Mouse (Mus musculus) forebrain, postnatal 0 days (tissue): ENCODE data around the gene Fbxl14. TPM values are rescaled to one million over a fixed set of nuclear protein-coding genes. Genes with fewer than 3 reads are reported as not detected.

Experiments used
- ATAC-seq: fragments of 200-750 bp; cut with Nextera tagmentation; 2 replicates; pipeline ENCODE4 v1.8.0; 2017; ENCODE audit warnings: mild to moderate bottlenecking, moderate library complexity
- DNase-seq: peaks from one replicate; pipeline ENCODE4 v3.0.0-alpha.2; 2015
- H3K27ac ChIP-seq: fragments of 300-500 bp; sonication (generic); 2 replicates; pipeline ENCODE4 v1.5.1; 2014; ENCODE audit warnings: low read depth, mild to moderate bottlenecking, antibody characterized with exemption, low read length, moderate library complexity, mixed read lengths
- H3K27me3 ChIP-seq: fragments of 300-500 bp; sonication (generic); 2 replicates; pipeline ENCODE4 v1.6.1; 2014; ENCODE audit warnings: mild to moderate bottlenecking, low read length, mixed read lengths; ENCODE audit not compliant: insufficient read depth
- H3K36me3 ChIP-seq: fragments of 300-500 bp; sonication (generic); 2 replicates; pipeline ENCODE4 v1.6.1; 2014; ENCODE audit warnings: mild to moderate bottlenecking, moderate library complexity; ENCODE audit not compliant: insufficient read depth
- H3K4me1 ChIP-seq: fragments of 300-500 bp; sonication (generic); 2 replicates; pipeline ENCODE4 v1.6.1; 2014; ENCODE audit warnings: antibody characterized with exemption; ENCODE audit not compliant: insufficient read depth
- H3K4me2 ChIP-seq: fragments of 300-500 bp; sonication (generic); 2 replicates; pipeline ENCODE4 v1.6.1; 2014; ENCODE audit warnings: low read depth, mild to moderate bottlenecking, moderate library complexity
- H3K4me3 ChIP-seq: fragments of 300-500 bp; sonication (generic); 2 replicates; pipeline ENCODE4 v1.5.1; 2014; ENCODE audit warnings: low read depth, low read length, mixed read lengths
- H3K9ac ChIP-seq: fragments of 300-500 bp; sonication (generic); 2 replicates; pipeline ENCODE4 v1.6.1; 2014; ENCODE audit warnings: mild to moderate bottlenecking
- H3K9me3 ChIP-seq: fragments of 300-500 bp; sonication (generic); 2 replicates; pipeline ENCODE4 v1.6.1; 2016; ENCODE audit warnings: low read length
- CTCF ChIP-seq: sonication (generic); IDR thresholded peaks from 2 replicates; pipeline ENCODE4 v1.5.1; 2016; ENCODE audit warnings: antibody characterized with exemption, control low read depth, low read depth
- WGBS: fragments of 180-500 bp; shearing (Covaris S2); extraction: QIAGEN DNeasy Blood & Tissue Kit; methylation state at CpG from one replicate; pipeline ENCODE4 v1.1.7; 2014; 5-methylcytosine and 5-hydroxymethylcytosine counted together
- polyA plus RNA-seq: library from polyadenylated mRNA; unstranded; fragments of >200 nt; fragmentation: Nextera tagmentation; extraction: Ambion mirVana; gene quantifications from 2 replicates; pipeline ENCODE4 v1.2.1, GENCODE M21; 2015
- total RNA-seq: library from RNA; depleted of rRNA; stranded (reverse); fragments of >200 nt; gene quantifications from 2 replicates; pipeline ENCODE4 v1.2.3, GENCODE M21; 2014

The Fbxl14 gene
- total and polyA plus RNA-seq, 2 experiments from 2014 or later = 1.9 to 54.5 TPM

DNA sequence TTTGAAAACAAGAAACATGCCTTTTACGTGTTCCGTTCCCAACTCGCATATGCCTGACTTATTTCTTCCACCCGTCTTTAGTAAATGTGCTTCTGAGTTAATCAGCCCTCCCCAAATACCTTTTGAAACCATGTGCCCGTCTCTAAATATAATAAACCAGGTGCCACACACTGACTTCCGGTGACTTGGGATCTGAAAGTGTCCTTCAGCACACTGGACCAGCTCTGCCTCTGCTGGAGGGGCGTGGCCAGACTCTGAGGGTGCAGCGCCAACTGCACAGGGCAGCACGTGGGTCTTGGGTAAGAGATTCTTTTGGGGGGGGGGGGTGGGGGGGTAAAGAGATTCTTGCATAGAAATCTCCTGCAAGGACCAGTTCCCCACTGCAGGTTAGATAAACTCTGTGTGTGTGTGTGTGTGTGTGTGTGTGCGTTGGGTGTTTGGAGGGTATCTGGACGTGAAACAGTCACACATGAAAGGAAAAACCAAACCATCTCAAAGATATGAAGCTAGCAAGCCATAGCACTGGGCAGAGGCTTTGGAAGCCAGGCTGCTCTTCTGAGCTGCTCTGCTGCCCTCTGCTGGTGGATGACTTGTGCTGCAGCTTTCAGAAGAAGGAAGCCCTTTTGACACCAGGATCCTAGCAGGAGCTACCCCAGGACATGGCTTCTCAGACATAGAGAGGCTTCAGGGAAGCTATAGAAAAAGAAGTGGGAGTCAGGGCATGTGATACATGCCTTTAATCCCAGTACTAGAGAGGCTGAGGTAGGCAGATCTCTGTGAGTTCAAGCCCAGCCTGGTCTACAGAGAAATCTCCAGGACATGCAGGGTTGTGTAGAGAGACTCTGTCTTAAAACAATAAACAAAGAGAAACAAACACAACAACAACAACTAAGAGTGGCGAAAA lies 35.5 kb upstream of the Fbxl14 start:
- Histone ChIP-seq H3K4me3 (no peak overlapping the region), H3K9me3 (no peaks in the 10 kb centered on the region), H3K27ac (no peak overlapping the region), H3K4me2 (peak overlapping the region; percentile 21; the same call in 1 of the 2 replicates), H3K4me1 (no peaks in the 10 kb centered on the region; the same call in 1 of the 2 replicates), H3K9ac (no peak overlapping the region), H3K27me3 (no peaks in the 10 kb centered on the region), H3K36me3 (no peaks in the 10 kb centered on the region)
- peak; percentile 79 for ATAC-seq
- peak; percentile 96 for TF ChIP-seq CTCF
- DNase-seq = peak; percentile 92
- WGBS = 41% methylated on average over 12 of the region's 12 CpGs

DNA sequence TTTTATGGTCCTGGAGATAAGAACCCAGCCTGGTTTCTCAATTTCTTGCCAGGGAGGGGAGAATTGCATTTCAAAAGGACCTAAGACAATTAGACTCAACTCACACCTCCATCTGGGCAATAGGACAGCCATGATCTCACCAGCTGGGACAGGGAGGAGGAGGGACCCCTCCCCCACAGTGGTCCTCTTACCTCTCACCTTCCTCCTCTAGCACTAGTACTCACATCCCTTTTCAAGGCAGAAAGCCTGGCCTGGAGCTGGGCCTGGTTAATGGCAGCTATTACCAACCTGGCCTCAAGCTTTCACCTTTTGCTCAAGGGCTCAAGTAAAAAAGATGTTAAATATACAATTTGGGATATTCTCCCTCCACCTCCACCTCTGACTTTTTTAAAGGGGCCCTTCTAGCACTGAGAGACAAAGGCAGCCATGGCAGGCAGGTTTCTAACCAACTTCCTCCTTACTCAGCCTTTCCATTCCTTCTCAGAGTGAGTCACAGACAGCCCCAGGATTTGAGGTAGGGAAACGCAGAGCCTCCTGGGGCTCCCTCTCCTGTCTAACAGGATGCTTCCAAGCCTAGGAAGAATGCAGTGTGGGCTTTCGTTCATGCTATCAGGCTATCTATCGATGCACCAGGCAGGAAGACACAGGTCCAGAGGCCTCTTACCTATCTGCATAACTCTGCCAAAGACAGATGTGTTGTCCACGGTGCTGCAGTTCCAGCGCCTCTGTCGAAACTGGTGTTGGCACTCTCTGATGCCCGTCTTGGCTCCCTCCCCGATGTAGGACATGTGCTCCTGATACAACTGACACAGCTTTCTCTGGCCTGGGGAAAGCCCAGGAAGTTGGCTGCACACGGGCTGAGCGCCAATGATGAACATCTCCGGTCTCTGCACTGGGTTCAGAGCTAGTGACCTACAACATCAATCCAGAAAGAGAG lies 33.5 kb upstream of the Fbxl14 start:
- Histone ChIP-seq H3K27me3 (no peaks in the 10 kb centered on the region), H3K4me3 (no peak overlapping the region), H3K9me3 (no peaks in the 10 kb centered on the region), H3K9ac (no peak overlapping the region), H3K4me2 (no peak overlapping the region), H3K4me1 (peaks cover 3% of the 10 kb centered on the region; the same call in 1 of the 2 replicates), H3K36me3 (no peaks in the 10 kb centered on the region), H3K27ac (no peak overlapping the region)
- ATAC-seq = no peak
- no peak for DNase-seq
- TF ChIP-seq CTCF = no peak
- 76% methylated on average over 11 of the region's 11 CpGs for WGBS

DNA sequence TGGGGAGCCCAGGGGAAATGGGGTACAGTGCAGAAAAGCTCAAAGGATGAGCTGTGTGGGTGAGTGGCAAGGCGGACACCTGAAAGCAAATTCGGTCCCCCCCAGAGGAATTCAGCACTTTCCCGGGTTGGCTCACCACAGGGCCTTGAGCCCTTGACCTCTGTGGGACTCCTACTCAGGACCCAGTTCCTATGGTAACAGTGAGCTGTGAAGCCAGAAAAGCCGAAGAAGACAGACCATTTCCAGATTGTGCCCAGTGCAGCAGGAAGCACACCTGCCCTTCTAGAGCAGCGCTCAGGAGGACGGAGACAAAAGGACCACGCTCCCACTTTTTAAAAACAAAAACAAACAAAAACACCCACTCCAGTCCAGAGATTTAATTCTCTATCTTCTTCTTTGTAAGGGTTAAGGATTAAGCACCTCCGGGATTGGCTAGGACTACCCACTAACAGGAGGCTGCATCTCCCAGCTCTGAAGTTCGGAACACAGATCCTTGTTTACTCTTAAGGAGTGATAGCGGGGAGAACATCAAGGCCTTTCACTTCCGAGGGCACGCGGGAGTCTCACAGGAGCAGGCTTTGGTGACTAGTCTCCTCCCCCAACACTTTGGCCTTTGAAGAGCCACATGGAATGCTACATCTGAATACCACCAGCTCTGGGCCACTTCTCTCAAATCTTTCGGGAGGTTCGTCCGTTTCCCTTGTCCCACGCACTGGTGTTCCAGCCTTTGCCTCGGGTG lies 31.0 kb upstream of the Fbxl14 start:
- no peak overlapping the region for H3K27ac ChIP-seq
- peak overlapping the region; percentile 21 for H3K4me3 ChIP-seq
- peak; percentile 22 for DNase-seq
- WGBS = 11% methylated on average over 18 of the region's 18 CpGs
- no peak overlapping the region for H3K9ac ChIP-seq
- no peaks in the 10 kb centered on the region for H3K36me3 ChIP-seq
- no peaks in the 10 kb centered on the region for H3K9me3 ChIP-seq
- H3K4me2 ChIP-seq = peak overlapping the region; percentile 54
- no peaks in the 10 kb centered on the region for H3K27me3 ChIP-seq
- peaks cover 17% of the 10 kb centered on the region for H3K4me1 ChIP-seq
- ATAC-seq = no peak
- TF ChIP-seq CTCF = no peak

DNA sequence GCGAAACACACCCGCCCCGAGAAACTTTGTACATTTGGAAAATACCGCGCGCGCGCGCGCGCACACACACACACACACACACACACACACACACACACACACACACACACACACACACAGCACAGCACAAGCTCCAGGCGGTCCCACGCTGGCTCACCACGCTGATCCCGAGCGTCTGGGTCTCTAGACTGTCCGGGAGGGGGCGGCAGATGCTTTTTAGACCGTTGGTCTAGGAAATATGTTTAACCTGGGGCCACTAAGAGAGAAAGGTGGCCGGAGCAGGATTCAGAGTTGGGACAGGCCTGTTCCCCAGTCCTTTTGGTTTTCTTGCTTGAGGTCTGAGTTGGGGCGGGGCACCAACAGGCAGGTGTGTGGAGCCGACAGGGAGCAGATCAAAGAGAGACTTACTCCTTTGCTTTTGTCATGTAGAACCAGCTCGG lies 30.4 kb upstream of the Fbxl14 start:
- WGBS = 10% methylated on average over 22 of the region's 23 CpGs
- Histone ChIP-seq H3K36me3 (no peaks in the 10 kb centered on the region), H3K9me3 (no peaks in the 10 kb centered on the region), H3K4me2 (peak overlapping the region; percentile 54), H3K27me3 (no peaks in the 10 kb centered on the region), H3K4me3 (peak overlapping the region; percentile 21), H3K27ac (no peak overlapping the region), H3K4me1 (peaks cover 17% of the 10 kb centered on the region), H3K9ac (no peak overlapping the region)
- TF ChIP-seq CTCF = peak; percentile 56
- DNase-seq (peak; percentile 59), ATAC-seq (no peak)

DNA sequence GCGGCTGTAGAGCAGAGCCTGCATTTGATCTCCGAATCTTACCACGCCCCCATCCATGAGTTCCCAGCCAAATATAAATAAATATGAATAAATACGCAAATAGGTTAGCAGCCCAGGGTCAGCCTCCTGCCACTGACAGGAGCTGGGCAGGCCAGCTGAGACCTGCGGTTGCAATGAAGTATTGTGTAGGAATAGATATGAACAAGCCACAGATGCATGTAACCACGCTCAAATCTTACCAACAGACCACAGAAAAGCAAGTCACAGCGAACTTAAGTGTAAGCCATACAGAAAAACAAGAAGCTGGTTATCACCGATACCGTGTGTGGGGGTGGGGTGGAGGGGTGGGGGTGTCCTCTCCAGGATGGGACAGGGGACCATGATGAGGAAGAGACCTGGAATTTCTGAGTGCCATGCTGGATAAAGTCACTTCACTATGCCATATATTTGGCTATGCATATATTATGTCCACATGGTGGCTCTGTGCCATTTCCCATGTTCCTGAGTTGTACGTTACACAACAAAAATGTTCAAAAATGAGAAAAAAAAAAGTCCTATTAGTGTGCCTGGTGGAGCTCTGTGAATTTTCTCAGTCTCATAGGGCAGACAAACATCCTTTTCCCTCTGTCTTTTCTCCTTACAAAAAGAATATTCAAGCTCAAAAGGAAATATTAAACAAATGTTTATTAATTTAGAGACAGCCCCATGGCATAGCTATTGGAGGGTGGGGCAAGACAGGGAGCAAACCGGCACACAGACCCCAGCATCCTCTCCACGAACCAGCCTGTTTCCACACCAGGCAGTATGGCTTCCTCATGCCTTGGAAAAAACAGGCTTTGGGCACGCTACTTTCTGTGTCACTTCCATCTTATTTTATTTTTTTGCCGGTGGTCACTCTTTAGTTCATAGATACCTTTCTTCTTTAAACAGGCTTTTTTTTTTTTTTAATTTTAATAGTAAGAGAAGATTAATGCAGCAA lies 28.2 kb upstream of the Fbxl14 start:
- peak overlapping the region; percentile 56; the same call in 1 of the 2 replicates for H3K9ac ChIP-seq
- H3K36me3 ChIP-seq = no peaks in the 10 kb centered on the region
- H3K4me2 ChIP-seq = peak overlapping the region; percentile 75
- no peaks in the 10 kb centered on the region for H3K9me3 ChIP-seq
- TF ChIP-seq CTCF = no peak
- peak; percentile 52; the same call in 1 of the 2 replicates for ATAC-seq
- H3K27ac ChIP-seq = peak overlapping the region; percentile 93
- H3K4me3 ChIP-seq = peak overlapping the region; percentile 35; the same call in 1 of the 2 replicates
- no peaks in the 10 kb centered on the region for H3K27me3 ChIP-seq
- peak; percentile 61 for DNase-seq
- 43% methylated on average over 14 of the region's 14 CpGs for WGBS
- H3K4me1 ChIP-seq = peaks cover 17% of the 10 kb centered on the region
